Mouse (Mus musculus) forebrain, embryonic 10.5 days (tissue): ENCODE data around the gene Atp23. TPM values are rescaled to one million over a fixed set of nuclear protein-coding genes. Genes with fewer than 3 reads are reported as not detected.

Experiments
- DNase-seq: peaks from one replicate; pipeline ENCODE4 v3.0.0-alpha.2; 2017; ENCODE audit warnings: low spot score; ENCODE audit errors: extremely low spot score
- H3K27ac ChIP-seq: fragments of 300-500 bp; sonication (generic); 2 replicates; pipeline ENCODE4 v1.5.1; 2016; ENCODE audit warnings: mild to moderate bottlenecking
- H3K27me3 ChIP-seq: fragments of 300-500 bp; sonication (generic); 2 replicates; pipeline ENCODE4 v1.6.1; 2016; ENCODE audit warnings: mild to moderate bottlenecking; ENCODE audit not compliant: poor library complexity, severe bottlenecking
- H3K36me3 ChIP-seq: fragments of 300-500 bp; sonication (generic); replicated peaks from 2 replicates; pipeline ENCODE4 v1.6.1; 2016; ENCODE audit warnings: mild to moderate bottlenecking, moderate library complexity
- H3K4me1 ChIP-seq: fragments of 300-500 bp; sonication (generic); 2 replicates; pipeline ENCODE4 v1.6.1; 2016
- H3K4me3 ChIP-seq: fragments of 300-500 bp; sonication (generic); 2 replicates; pipeline ENCODE4 v1.5.1; 2016; ENCODE audit warnings: mild to moderate bottlenecking, moderate library complexity
- H3K9me3 ChIP-seq: fragments of 300-500 bp; sonication (generic); 2 replicates; pipeline ENCODE4 v1.6.1; 2016; ENCODE audit warnings: mild to moderate bottlenecking, moderate library complexity
- WGBS: fragments of 180-500 bp; shearing (Covaris S2); methylation state at CpG from one replicate; pipeline ENCODE4 v1.1.7; 2016; 5-methylcytosine and 5-hydroxymethylcytosine counted together
- polyA plus RNA-seq: library from polyadenylated mRNA; unstranded; fragments of >200 nt; fragmentation: Nextera tagmentation; extraction: Ambion mirVana; gene quantifications from 2 replicates; pipeline ENCODE4 v1.2.1, GENCODE M21; 2016

The Atp23 gene
- polyA plus RNA-seq, 1 experiment from 2014 or later: 19.9 TPM

DNA sequence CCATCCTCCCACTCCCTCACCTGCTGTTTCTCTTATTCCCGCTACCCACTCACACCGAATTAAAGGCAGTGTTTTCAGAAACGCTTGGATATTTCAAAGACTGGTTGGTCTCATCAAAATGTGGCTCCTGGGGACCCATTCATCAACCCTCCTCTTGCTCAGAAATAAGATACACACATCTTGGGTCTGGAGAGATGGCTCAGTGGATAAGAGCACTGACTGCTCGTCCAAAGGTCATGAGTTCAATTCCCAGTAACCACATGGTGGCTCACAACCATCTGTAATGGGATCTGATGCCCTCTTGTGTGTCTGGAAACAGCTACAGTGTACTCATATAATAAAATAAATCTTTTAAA, 311 bp upstream of the Atp23 start:
- H3K36me3 ChIP-seq: peaks cover 19% of the 10 kb centered on the region
- H3K4me3 ChIP-seq: peak overlapping the region; percentile 72
- no peaks in the 10 kb centered on the region for H3K27me3 ChIP-seq
- no peaks in the 10 kb centered on the region for H3K9me3 ChIP-seq
- 4% methylated on average over 4 of the region's 4 CpGs for WGBS
- H3K4me1 ChIP-seq: peaks cover 29% of the 10 kb centered on the region
- DNase-seq: no peak
- peak overlapping the region; percentile 86; the same call in 1 of the 2 replicates for H3K27ac ChIP-seq

GRCm38 (mm10) chr10:126895891-126896290, 5.3 kb downstream of the Atp23 start:
- Histone ChIP-seq H3K9me3 (no peaks in the 10 kb centered on the region), H3K27me3 (no peaks in the 10 kb centered on the region), H3K4me1 (peaks cover 12% of the 10 kb centered on the region), H3K36me3 (peaks cover 72% of the 10 kb centered on the region), H3K27ac (no peak overlapping the region), H3K4me3 (no peak overlapping the region)
- DNase-seq: no peak
- 59% methylated on average over 6 of the region's 6 CpGs for WGBS

DNA sequence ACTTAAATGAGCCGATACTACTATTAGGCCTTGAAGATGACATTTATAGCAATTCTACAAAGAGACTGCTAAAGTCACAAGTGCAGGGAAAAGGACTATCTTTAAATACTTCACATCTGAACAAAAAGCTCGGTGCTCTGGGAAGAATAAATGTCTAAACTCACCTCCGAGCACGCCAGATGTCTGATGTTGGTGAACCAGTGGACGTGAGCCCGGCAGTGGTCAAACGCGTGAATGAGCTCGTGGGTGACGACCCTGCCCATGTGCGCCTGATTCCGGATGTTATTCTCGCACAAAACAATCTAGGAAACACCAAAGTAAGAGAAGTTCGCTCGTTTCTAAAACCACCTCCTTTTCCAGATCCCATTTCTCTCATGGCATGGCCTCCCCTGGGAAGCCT, 7.1 kb downstream of the Atp23 start:
- no peak overlapping the region for H3K4me3 ChIP-seq
- peaks cover under 1% of the 10 kb centered on the region; the same call in 1 of the 2 replicates for H3K9me3 ChIP-seq
- H3K27me3 ChIP-seq: no peaks in the 10 kb centered on the region
- H3K27ac ChIP-seq: no peak overlapping the region
- WGBS: 96% methylated on average over 15 of the region's 15 CpGs
- peaks cover 88% of the 10 kb centered on the region for H3K36me3 ChIP-seq
- no peaks in the 10 kb centered on the region for H3K4me1 ChIP-seq
- no peak for DNase-seq

DNA sequence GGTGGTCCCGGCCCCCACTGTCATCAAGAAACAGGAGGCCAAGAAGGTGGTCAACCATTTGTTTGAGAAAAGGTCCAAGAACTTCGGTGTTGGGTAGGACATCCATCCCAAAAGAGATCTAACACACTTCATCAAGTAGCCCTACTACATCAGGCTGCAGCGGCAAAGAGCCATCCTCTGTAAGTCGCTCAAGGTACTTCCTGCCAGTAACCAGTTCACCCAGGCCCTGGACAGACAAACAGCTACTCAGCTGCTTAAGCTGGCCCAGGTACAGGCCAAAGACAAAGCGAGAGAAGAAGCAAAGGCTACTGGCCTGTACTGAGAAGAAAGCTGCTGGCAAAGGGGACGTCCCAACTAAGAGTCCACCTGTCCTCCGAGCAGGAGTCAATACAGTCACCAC, 8.0 kb downstream of the Atp23 start:
- no peak overlapping the region for H3K27ac ChIP-seq
- H3K9me3 ChIP-seq: peaks cover 7% of the 10 kb centered on the region; the same call in 1 of the 2 replicates
- H3K4me1 ChIP-seq: no peaks in the 10 kb centered on the region
- WGBS: 96% methylated on average over 7 of the region's 7 CpGs
- H3K4me3 ChIP-seq: no peak overlapping the region
- peaks cover 88% of the 10 kb centered on the region for H3K36me3 ChIP-seq
- no peak for DNase-seq
- H3K27me3 ChIP-seq: no peaks in the 10 kb centered on the region

- 88% methylated on average over 3 of the region's 3 CpGs for whole genome bisulfite sequencing
- H3K27ac ChIP-seq: no peak overlapping the region
- H3K4me1 ChIP-seq: peaks cover 4% of the 10 kb centered on the region; the same call in 1 of the 2 replicates
- no peak for DNase-seq
- peaks cover 27% of the 10 kb centered on the region for H3K27me3 ChIP-seq
- peaks cover 2% of the 10 kb centered on the region; the same call in 1 of the 2 replicates for H3K9me3 ChIP-seq
- H3K36me3 ChIP-seq: no peaks in the 10 kb centered on the region; the same call in 1 of the 2 replicates
- H3K4me3 ChIP-seq: no peak overlapping the region
Observed at GRCm38 (mm10) chr10:126873755-126874154, 27.4 kb downstream of the Atp23 start.

- Histone ChIP-seq H3K9me3 (peaks cover 2% of the 10 kb centered on the region; the same call in 1 of the 2 replicates), H3K27ac (no peak overlapping the region), H3K4me1 (peaks cover 4% of the 10 kb centered on the region; the same call in 1 of the 2 replicates), H3K27me3 (peaks cover 32% of the 10 kb centered on the region), H3K4me3 (no peak overlapping the region), H3K36me3 (no peaks in the 10 kb centered on the region)
- 76% methylated on average over 5 of the region's 5 CpGs for WGBS
- no peak for DNase-seq
Observed at GRCm38 (mm10) chr10:126872256-126872655, 28.9 kb downstream of the Atp23 start.

DNA sequence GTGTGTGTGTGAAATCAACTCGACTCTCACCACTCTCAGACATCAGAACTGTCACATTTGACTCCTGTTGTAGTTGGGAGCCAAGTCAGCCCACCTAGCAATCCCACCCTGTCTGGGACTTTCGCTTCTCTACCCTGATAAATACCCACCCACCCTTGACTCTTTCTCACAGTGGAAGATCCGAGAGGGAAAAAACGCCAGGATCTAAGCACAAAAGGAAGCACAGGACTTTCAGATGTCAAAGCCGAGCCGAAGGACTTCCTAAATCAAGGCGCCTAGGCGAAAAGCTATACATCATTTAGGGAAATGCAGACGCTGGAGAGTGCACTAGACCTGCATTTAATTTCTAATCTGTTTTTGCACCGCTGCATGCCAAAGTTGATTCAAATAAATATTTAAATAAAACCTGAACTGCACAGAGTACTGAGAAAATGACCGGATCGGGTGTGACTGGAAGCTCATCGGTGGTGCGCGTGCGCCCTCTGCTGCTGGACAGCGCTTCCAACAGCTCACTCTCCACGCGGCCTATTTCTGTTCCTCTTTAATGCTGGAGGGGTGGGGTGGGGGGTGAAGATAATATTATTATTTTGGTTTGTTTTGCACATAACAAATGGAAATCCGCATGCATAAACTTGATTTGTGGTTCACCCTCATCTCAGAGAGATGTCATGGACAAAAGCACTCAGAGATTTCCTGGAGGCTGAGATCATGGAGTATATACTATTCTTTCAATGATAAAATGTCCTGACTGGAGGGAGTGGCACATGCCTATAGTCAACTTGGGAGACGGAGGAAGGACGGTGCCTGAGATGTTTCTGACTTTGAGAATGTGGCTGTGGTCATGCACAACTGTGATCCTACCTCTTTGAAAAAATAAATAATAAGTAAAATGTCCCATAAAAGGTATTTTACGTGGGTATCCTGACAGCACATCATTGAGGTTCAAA, 31.5 kb downstream of the Atp23 start:
- peaks cover 24% of the 10 kb centered on the region for H3K27me3 ChIP-seq

GRCm38 (mm10) chr10:126865284-126865683, 35.9 kb downstream of the Atp23 start:
- Histone ChIP-seq H3K36me3 (no peaks in the 10 kb centered on the region), H3K9me3 (no peaks in the 10 kb centered on the region), H3K4me3 (no peak overlapping the region), H3K4me1 (peaks cover 7% of the 10 kb centered on the region), H3K27me3 (peaks cover 10% of the 10 kb centered on the region), H3K27ac (no peak overlapping the region)
- DNase-seq: no peak
- WGBS: 93% methylated on average over 8 of the region's 8 CpGs

More for the DNA sequence above, 31.5 kb downstream of the Atp23 start:
- DNase-seq: peak; percentile 64
- peaks cover 8% of the 10 kb centered on the region; the same call in 1 of the 2 replicates for H3K4me1 ChIP-seq
- 30% methylated on average over 23 of the region's 23 CpGs for WGBS
- no peak overlapping the region for H3K27ac ChIP-seq
- no peak overlapping the region for H3K4me3 ChIP-seq
- no peaks in the 10 kb centered on the region for H3K36me3 ChIP-seq
- H3K9me3 ChIP-seq: no peaks in the 10 kb centered on the region

- WGBS: 83% methylated on average over 12 of the region's 12 CpGs
- Histone ChIP-seq H3K9me3 (no peaks in the 10 kb centered on the region), H3K27me3 (no peaks in the 10 kb centered on the region), H3K36me3 (no peaks in the 10 kb centered on the region), H3K4me1 (peaks cover 12% of the 10 kb centered on the region), H3K4me3 (no peak overlapping the region), H3K27ac (no peak overlapping the region)
- DNase-seq: no peak
Observed at GRCm38 (mm10) chr10:126862193-126862592, 39.0 kb downstream of the Atp23 start.

GRCm38 (mm10) chr10:126853286-126853685, 47.9 kb downstream of the Atp23 start:
- Histone ChIP-seq H3K27ac (no peak overlapping the region), H3K9me3 (no peaks in the 10 kb centered on the region), H3K4me3 (no peak overlapping the region), H3K36me3 (no peaks in the 10 kb centered on the region), H3K27me3 (no peaks in the 10 kb centered on the region), H3K4me1 (0 out of 2 replicates have a peak, but pooled peaks cover 4% of the 10 kb centered on the region)
- 84% methylated on average over 10 of the region's 10 CpGs for WGBS
- DNase-seq: no peak

GRCm38 (mm10) chr10:126845309-126845911, 55.7 kb downstream of the Atp23 start:
- peak overlapping the region; percentile 77 for H3K27ac ChIP-seq
- H3K27me3 ChIP-seq: peaks cover 5% of the 10 kb centered on the region; the same call in 1 of the 2 replicates
- peak overlapping the region; percentile 27 for H3K4me3 ChIP-seq
- H3K36me3 ChIP-seq: no peaks in the 10 kb centered on the region
- peaks cover 3% of the 10 kb centered on the region; the same call in 1 of the 2 replicates for H3K9me3 ChIP-seq
- 26% methylated on average over 10 of the region's 10 CpGs for WGBS
- peak; percentile 37 for DNase-seq
- peaks cover 21% of the 10 kb centered on the region for H3K4me1 ChIP-seq

DNA sequence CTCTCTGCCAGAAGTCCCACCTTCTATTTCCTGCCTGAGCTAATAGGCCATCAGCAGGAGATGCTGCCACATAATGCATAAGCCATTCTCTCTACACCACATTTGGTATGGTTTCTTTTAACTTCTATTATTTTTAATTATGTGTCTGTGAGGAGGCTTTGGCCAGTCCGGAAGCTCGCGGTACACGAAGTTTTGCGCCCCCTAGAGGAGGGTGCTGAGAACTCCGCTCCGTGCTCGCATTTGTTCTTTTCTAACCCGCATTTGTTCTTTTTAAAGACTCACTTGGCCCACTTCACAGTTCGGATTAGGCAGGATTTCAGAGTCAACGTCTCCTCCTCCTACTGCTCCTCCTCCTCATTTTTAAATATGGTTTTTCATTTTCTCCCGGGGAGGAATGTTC, 56.5 kb downstream of the Atp23 start:
- H3K27me3 ChIP-seq: peaks cover 5% of the 10 kb centered on the region; the same call in 1 of the 2 replicates
- 29% methylated on average over 12 of the region's 12 CpGs for WGBS
- peak overlapping the region; percentile 27; the same call in 1 of the 2 replicates for H3K4me3 ChIP-seq
- peaks cover 3% of the 10 kb centered on the region; the same call in 1 of the 2 replicates for H3K9me3 ChIP-seq
- peak; percentile 36 for DNase-seq
- H3K27ac ChIP-seq: peak overlapping the region; percentile 77; the same call in 1 of the 2 replicates
- H3K36me3 ChIP-seq: no peaks in the 10 kb centered on the region
- H3K4me1 ChIP-seq: peaks cover 21% of the 10 kb centered on the region
